In genomic region chr10:81402227-81402765, GRCm38 (mm10) we compare ENCODE assay signal across 8 mouse cellular contexts. TPM values are rescaled to one million over a fixed set of nuclear protein-coding genes. Genes with fewer than 3 reads are reported as not detected.
A peak's percentile ranks its signal among the peaks of the same experiment; 100 is the strongest.
DNase-seq lines count a peak whose midpoint lies in the region; ATAC-seq and TF ChIP-seq lines count a peak whose summit lies in the region.

No protein-coding gene starts in this region.

- TF ChIP-seq CTCF in kidney, postnatal 0 days (IDR thresholded peaks at IDR 0.05; ENCODE audit: low read depth): no peak
- no peak for TF ChIP-seq CTCF in hindbrain, postnatal 0 days (IDR thresholded peaks at IDR 0.05; ENCODE audit: low read depth)
- no peak for TF ChIP-seq CTCF in midbrain, postnatal 0 days (IDR thresholded peaks at IDR 0.05)

- peak overlapping the region; percentile 30 for H3K4me2 ChIP-seq in kidney, postnatal 0 days (ENCODE audit: low read length)
- H3K4me2 ChIP-seq in embryonic facial prominence, embryonic 13.5 days: peak overlapping the region; percentile 44
- peak overlapping the region; percentile 7; the same call in 1 of the 2 replicates for H3K4me2 ChIP-seq in hindbrain, postnatal 0 days (ENCODE audit: low read depth, low read length)
- H3K4me2 ChIP-seq in midbrain, postnatal 0 days (ENCODE audit: low read depth, low read length, poor library complexity, severe bottlenecking): no peak overlapping the region

- no peak overlapping the region for H3K4me3 ChIP-seq in kidney, postnatal 0 days (replicated peaks; ENCODE audit: low read depth, low read length)
- peak overlapping the region; percentile 13; the same call in 1 of the 2 replicates for H3K4me3 ChIP-seq in embryonic facial prominence, embryonic 13.5 days
- no peak overlapping the region for H3K4me3 ChIP-seq in hindbrain, postnatal 0 days (ENCODE audit: low read length)
- no peak overlapping the region for H3K4me3 ChIP-seq in midbrain, postnatal 0 days (ENCODE audit: low read depth, low read length)

- DNase-seq in kidney, postnatal 0 days (ENCODE audit: low spot score): no peak
- no peak for DNase-seq in kidney, adult 11 months
- no peak for DNase-seq in hindbrain, postnatal 0 days (ENCODE audit: low spot score)
- DNase-seq in midbrain, postnatal 0 days (ENCODE audit: low spot score): no peak
- DNase-seq in left cerebral cortex, postnatal 14 days (ENCODE audit: low spot score in 2 of 2): no peak
- no peak for DNase-seq in thymus, postnatal 10 days (ENCODE audit: low spot score in 2 of 2)
- no peak for DNase-seq in thymus, adult 18-20 months

- H3K27me3 ChIP-seq in kidney, postnatal 0 days (ENCODE audit: insufficient read depth, low read length): no peaks in the 10 kb centered on the region
- peaks cover 9% of the 10 kb centered on the region for H3K27me3 ChIP-seq in embryonic facial prominence, embryonic 13.5 days
- H3K27me3 ChIP-seq in hindbrain, postnatal 0 days (ENCODE audit: insufficient read depth, low read length): no peaks in the 10 kb centered on the region
- no peaks in the 10 kb centered on the region for H3K27me3 ChIP-seq in midbrain, postnatal 0 days (ENCODE audit: insufficient read depth, low read length)

- H3K9me3 ChIP-seq in kidney, postnatal 0 days (replicated peaks; ENCODE audit: low read length): no peaks in the 10 kb centered on the region
- H3K9me3 ChIP-seq in embryonic facial prominence, embryonic 13.5 days: no peaks in the 10 kb centered on the region
- no peaks in the 10 kb centered on the region for H3K9me3 ChIP-seq in hindbrain, postnatal 0 days (ENCODE audit: low read length)
- no peaks in the 10 kb centered on the region for H3K9me3 ChIP-seq in midbrain, postnatal 0 days (ENCODE audit: low read length)

- WGBS in kidney, postnatal 0 days: 30% methylated on average over 7 of the region's 7 CpGs
- 19% methylated on average over 7 of the region's 7 CpGs for WGBS in embryonic facial prominence, embryonic 13.5 days
- 16% methylated on average over 7 of the region's 7 CpGs for WGBS in hindbrain, postnatal 0 days
- WGBS in midbrain, postnatal 0 days: 21% methylated on average over 6 of the region's 7 CpGs

- intact Hi-C loops in left cerebral cortex, postnatal 14 days (cut with DNase I): no loop called here

- peak overlapping the region; percentile 86 for H3K27ac ChIP-seq in kidney, postnatal 0 days
- peak overlapping the region; percentile 96 for H3K27ac ChIP-seq in embryonic facial prominence, embryonic 13.5 days
- peak overlapping the region; percentile 74 for H3K27ac ChIP-seq in hindbrain, postnatal 0 days
- H3K27ac ChIP-seq in midbrain, postnatal 0 days (ENCODE audit: low read depth, low read length): peak overlapping the region; percentile 47; the same call in 1 of the 2 replicates

- H3K36me3 ChIP-seq in kidney, postnatal 0 days (ENCODE audit: insufficient read depth, low read length): peaks cover 51% of the 10 kb centered on the region
- H3K36me3 ChIP-seq in embryonic facial prominence, embryonic 13.5 days: peaks cover 68% of the 10 kb centered on the region
- H3K36me3 ChIP-seq in hindbrain, postnatal 0 days (ENCODE audit: insufficient read depth, low read length): peaks cover 29% of the 10 kb centered on the region; the same call in 1 of the 2 replicates
- peaks cover 54% of the 10 kb centered on the region for H3K36me3 ChIP-seq in midbrain, postnatal 0 days (ENCODE audit: insufficient read depth, low read length)

- H3K9ac ChIP-seq in kidney, postnatal 0 days (ENCODE audit: low read depth, low read length): no peak overlapping the region
- peak overlapping the region; percentile 58 for H3K9ac ChIP-seq in embryonic facial prominence, embryonic 13.5 days
- H3K9ac ChIP-seq in hindbrain, postnatal 0 days (replicated peaks; ENCODE audit: low read length): 0 out of 2 replicates have a peak overlapping the region, but pooled peaks have one; percentile 21
- H3K9ac ChIP-seq in midbrain, postnatal 0 days (replicated peaks; ENCODE audit: low read length, poor library complexity, severe bottlenecking): no peak overlapping the region

- H3K4me1 ChIP-seq in kidney, postnatal 0 days (replicated peaks; ENCODE audit: insufficient read depth, low read length): peaks cover 29% of the 10 kb centered on the region
- H3K4me1 ChIP-seq in embryonic facial prominence, embryonic 13.5 days: peaks cover 64% of the 10 kb centered on the region
- peaks cover 25% of the 10 kb centered on the region for H3K4me1 ChIP-seq in hindbrain, postnatal 0 days (ENCODE audit: insufficient read depth, low read length)
- H3K4me1 ChIP-seq in midbrain, postnatal 0 days (ENCODE audit: insufficient read depth, low read length): no peaks in the 10 kb centered on the region

- ATAC-seq in kidney, postnatal 0 days (replicated peaks; ENCODE audit: low FRiP score, low read depth): no peak
- ATAC-seq in embryonic facial prominence, embryonic 13.5 days (ENCODE audit: insufficient number of reproducible peaks, insufficient read depth, low FRiP score, low TSS enrichment, low read depth): no peak
- ATAC-seq in hindbrain, postnatal 0 days: no peak
- ATAC-seq in midbrain, postnatal 0 days (ENCODE audit: low FRiP score): no peak

RNA-seq across cellular contexts. Expression of gene Smim24, which starts 9.4 kb away (rescaled TPM):
- polyA plus RNA-seq in kidney, postnatal 0 days (2015; fragmentation: Nextera tagmentation; extraction: Ambion mirVana): 62.4 and 68.6 TPM in 2 replicates
- polyA plus RNA-seq in embryonic facial prominence, embryonic 13.5 days (2015; fragmentation: Nextera tagmentation; extraction: Ambion mirVana): 3.1 and 7.1 TPM in 2 replicates
- total RNA-seq in hindbrain, postnatal 0 days (2014; rRNA removed): 2.9 and 3.7 TPM in 2 replicates
- polyA plus RNA-seq in hindbrain, postnatal 0 days (2015; fragmentation: Nextera tagmentation; extraction: Ambion mirVana): 1.4 and 1.7 TPM in 2 replicates
- total RNA-seq in midbrain, postnatal 0 days (2014; rRNA removed): 1.5 and 1.7 TPM in 2 replicates
- 1.1 and 2.0 TPM in 2 replicates for polyA plus RNA-seq in midbrain, postnatal 0 days (2015; fragmentation: Nextera tagmentation; extraction: Ambion mirVana)
- 1 to 10 TPM; 1.8 to 1.9 TPM for total RNA-seq in left cerebral cortex, postnatal 14 days (2021)

RNA-seq across cellular contexts. Expression of gene Gm48552, which starts 13.5 kb away (rescaled TPM):
- 0.82 and 1.9 TPM in 2 replicates for polyA plus RNA-seq in kidney, postnatal 0 days (2015; fragmentation: Nextera tagmentation; extraction: Ambion mirVana)
- polyA plus RNA-seq in embryonic facial prominence, embryonic 13.5 days (2015; fragmentation: Nextera tagmentation; extraction: Ambion mirVana): 1.2 and 1.5 TPM in 2 replicates
- 7.5 TPM in 2 replicates for total RNA-seq in hindbrain, postnatal 0 days (2014; rRNA removed)
- 2.7 and 4.0 TPM in 2 replicates for polyA plus RNA-seq in hindbrain, postnatal 0 days (2015; fragmentation: Nextera tagmentation; extraction: Ambion mirVana)
- 6.6 TPM in 1 of 2 replicates, not detected in the other for total RNA-seq in midbrain, postnatal 0 days (2014; rRNA removed)
- 1.6 and 3.9 TPM in 2 replicates for polyA plus RNA-seq in midbrain, postnatal 0 days (2015; fragmentation: Nextera tagmentation; extraction: Ambion mirVana)
- 1 to 10 TPM; 2.8 to 4.7 TPM for total RNA-seq in left cerebral cortex, postnatal 14 days (2021)

RNA-seq across cellular contexts. Expression of gene Gm48551, which starts 18.0 kb away (rescaled TPM):
- 1.9 and 2.1 TPM in 2 replicates for polyA plus RNA-seq in kidney, postnatal 0 days (2015; fragmentation: Nextera tagmentation; extraction: Ambion mirVana)
- polyA plus RNA-seq in embryonic facial prominence, embryonic 13.5 days (2015; fragmentation: Nextera tagmentation; extraction: Ambion mirVana): 4.1 and 5.0 TPM in 2 replicates
- 2.1 and 3.3 TPM in 2 replicates for total RNA-seq in hindbrain, postnatal 0 days (2014; rRNA removed)
- polyA plus RNA-seq in hindbrain, postnatal 0 days (2015; fragmentation: Nextera tagmentation; extraction: Ambion mirVana): 5.3 and 7.0 TPM in 2 replicates
- 0.88 and 2.7 TPM in 2 replicates for total RNA-seq in midbrain, postnatal 0 days (2014; rRNA removed)
- polyA plus RNA-seq in midbrain, postnatal 0 days (2015; fragmentation: Nextera tagmentation; extraction: Ambion mirVana): 5.8 and 10.2 TPM in 2 replicates
- 1 to 10 TPM; 2.4 to 3.2 TPM for total RNA-seq in left cerebral cortex, postnatal 14 days (2021)

RNA-seq across cellular contexts. Expression of gene Dohh, which starts 18.1 kb away (rescaled TPM):
- polyA plus RNA-seq in kidney, postnatal 0 days (2015; fragmentation: Nextera tagmentation; extraction: Ambion mirVana): 74.3 and 80.6 TPM in 2 replicates
- 67.8 and 71.8 TPM in 2 replicates for polyA plus RNA-seq in embryonic facial prominence, embryonic 13.5 days (2015; fragmentation: Nextera tagmentation; extraction: Ambion mirVana)
- 146 TPM in 2 replicates for total RNA-seq in hindbrain, postnatal 0 days (2014; rRNA removed)
- polyA plus RNA-seq in hindbrain, postnatal 0 days (2015; fragmentation: Nextera tagmentation; extraction: Ambion mirVana): 111 and 114 TPM in 2 replicates
- total RNA-seq in midbrain, postnatal 0 days (2014; rRNA removed): 120 and 132 TPM in 2 replicates
- 95.8 and 115 TPM in 2 replicates for polyA plus RNA-seq in midbrain, postnatal 0 days (2015; fragmentation: Nextera tagmentation; extraction: Ambion mirVana)
- 10 to 100 TPM; 82.4 to 88.6 TPM for total RNA-seq in left cerebral cortex, postnatal 14 days (2021)

RNA-seq across cellular contexts. Expression of gene Fzr1, which starts 24.0 kb away (rescaled TPM):
- 67.5 and 70.6 TPM in 2 replicates for polyA plus RNA-seq in kidney, postnatal 0 days (2015; fragmentation: Nextera tagmentation; extraction: Ambion mirVana)
- 102 and 119 TPM in 2 replicates for polyA plus RNA-seq in embryonic facial prominence, embryonic 13.5 days (2015; fragmentation: Nextera tagmentation; extraction: Ambion mirVana)
- 106 and 118 TPM in 2 replicates for total RNA-seq in hindbrain, postnatal 0 days (2014; rRNA removed)
- polyA plus RNA-seq in hindbrain, postnatal 0 days (2015; fragmentation: Nextera tagmentation; extraction: Ambion mirVana): 131 and 134 TPM in 2 replicates
- 92.6 and 98.3 TPM in 2 replicates for total RNA-seq in midbrain, postnatal 0 days (2014; rRNA removed)
- 147 and 149 TPM in 2 replicates for polyA plus RNA-seq in midbrain, postnatal 0 days (2015; fragmentation: Nextera tagmentation; extraction: Ambion mirVana)
- 10 to 100 TPM; 74.8 to 80.3 TPM for total RNA-seq in left cerebral cortex, postnatal 14 days (2021)

Comparison
In these comparisons a context has a peak if more than half of its experiments do, and no peak if none do; other contexts are left out.
1. H3K9ac ChIP-seq: peak in embryonic facial prominence, embryonic 13.5 days (single experiment) and hindbrain, postnatal 0 days (single experiment); none in kidney, postnatal 0 days (single experiment) and midbrain, postnatal 0 days (single experiment).
2. Peak in every context shown above with its lines, with median percentiles within 50 percentile points of each other: H3K27ac ChIP-seq.